Mouse (Mus musculus) olfactory bulb, adult 2 months (tissue): Measurements from ENCODE around the gene Fbxo21.

Experiments
- CTCF ChIP-seq: fragments of 200-500 bp; IDR thresholded peaks from 2 replicates; pipeline ENCODE4 v1.5.1; 2012; ENCODE audit warnings: low read depth, mild to moderate bottlenecking, low read length, moderate library complexity; ENCODE audit not compliant: insufficient read depth
- POLR2A ChIP-seq: fragments of 200-500 bp; IDR thresholded peaks from 2 replicates; pipeline ENCODE4 v1.6.1; 2012; ENCODE audit warnings: mild to moderate bottlenecking, low read depth, low read length, moderate library complexity; ENCODE audit not compliant: insufficient read depth

- TF ChIP-seq CTCF (no peak), POLR2A (no peak)
These were observed 52.9 kb downstream of the Fbxo21 start for GRCm38 (mm10) chr5:118029420-118029819.
